Mouse (Mus musculus): Measurements from ENCODE around the gene Cyp2s1. TPM values are rescaled to one million over a fixed set of nuclear protein-coding genes. Genes with fewer than 3 reads are reported as not detected.

The Cyp2s1 gene
- polyA plus RNA-seq, 1 experiment, result 5.2 TPM

GRCm38 (mm10) chr7:25786974-25787373 lies 29.7 kb downstream of the Cyp2s1 start:
- 64% methylated on average over 4 of the region's 4 CpGs for WGBS
- Histone ChIP-seq H3K4me1 (replicated peaks; ENCODE audit: control insufficient read depth, insufficient read depth, low read length) (peaks cover 8% of the 10 kb centered on the region), H3K27ac (ENCODE audit: control insufficient read depth, insufficient read depth, low read length) (no peak overlapping the region), H3K4me3 (ENCODE audit: control insufficient read depth, insufficient read depth, low read length) (no peak overlapping the region), H3K27me3 (ENCODE audit: control insufficient read depth, insufficient read depth, low read length) (no peaks in the 10 kb centered on the region), H3K36me3 (ENCODE audit: control insufficient read depth, insufficient read depth, low read length) (no peaks in the 10 kb centered on the region)
- DNase-seq, result no peak
- TF ChIP-seq CTCF (IDR thresholded peaks at IDR 0.05; ENCODE audit: borderline replicate concordance, control insufficient read depth, extremely low read depth, insufficient read depth, low read length, poor library complexity) (no peak), POLR2A (IDR thresholded peaks at IDR 0.05; ENCODE audit: control insufficient read depth, extremely low read depth, insufficient read depth, low read length, poor library complexity) (no peak)

DNA sequence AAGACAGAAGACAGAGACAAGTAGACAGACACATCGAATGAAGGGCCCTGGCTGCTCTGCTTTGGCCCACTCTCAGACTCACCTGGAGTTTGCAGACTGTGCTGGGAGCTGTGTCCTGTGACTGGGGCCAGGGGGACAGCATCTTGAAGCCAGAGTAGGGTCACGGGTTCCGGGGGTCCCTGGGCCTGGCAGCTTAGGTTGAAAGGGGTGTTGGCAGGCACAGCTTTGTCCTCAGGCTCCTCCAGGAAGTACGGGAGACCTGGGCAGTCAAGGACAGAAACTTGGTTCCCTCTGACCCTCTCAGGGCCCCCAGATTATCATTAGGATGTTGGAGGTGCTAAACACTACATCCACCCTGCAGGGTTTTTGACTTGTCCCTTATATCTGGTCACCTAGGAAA lies 31.0 kb downstream of the Cyp2s1 start:
- H3K27me3 ChIP-seq (ENCODE audit: control insufficient read depth, insufficient read depth, low read length), result no peaks in the 10 kb centered on the region
- no peak overlapping the region for H3K27ac ChIP-seq (ENCODE audit: control insufficient read depth, insufficient read depth, low read length)
- no peaks in the 10 kb centered on the region for H3K36me3 ChIP-seq (ENCODE audit: control insufficient read depth, insufficient read depth, low read length)
- H3K4me1 ChIP-seq (replicated peaks; ENCODE audit: control insufficient read depth, insufficient read depth, low read length), result peaks cover 20% of the 10 kb centered on the region
- WGBS, result 90% methylated on average over 4 of the region's 4 CpGs
- no peak overlapping the region for H3K4me3 ChIP-seq (ENCODE audit: control insufficient read depth, insufficient read depth, low read length)
- no peak for DNase-seq
- TF ChIP-seq CTCF (IDR thresholded peaks at IDR 0.05; ENCODE audit: borderline replicate concordance, control insufficient read depth, extremely low read depth, insufficient read depth, low read length, poor library complexity), result no peak
- no peak for TF ChIP-seq POLR2A (IDR thresholded peaks at IDR 0.05; ENCODE audit: control insufficient read depth, extremely low read depth, insufficient read depth, low read length, poor library complexity)

DNA sequence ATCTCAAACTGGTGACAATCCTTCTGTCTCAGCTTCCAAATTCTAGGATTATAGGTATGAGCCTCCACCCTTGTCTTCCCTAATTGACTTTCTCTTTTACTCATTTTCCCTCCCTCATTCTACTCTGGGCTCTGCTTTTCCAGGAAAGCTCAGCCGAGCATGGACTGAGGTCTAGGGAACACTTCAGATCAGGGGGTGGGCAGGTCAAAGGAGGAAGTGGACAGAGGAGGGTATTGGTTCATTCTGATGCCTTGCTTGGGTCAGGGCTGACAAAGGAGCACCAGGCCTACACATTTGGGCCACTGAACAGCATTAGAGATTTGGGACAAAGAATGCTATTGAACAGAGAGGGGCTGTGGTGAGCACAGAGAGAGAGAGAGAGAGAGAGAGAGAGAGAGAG lies 31.9 kb downstream of the Cyp2s1 start:
- no peak for DNase-seq
- WGBS, result 59% methylated on average over 1 of the region's 1 CpGs
- no peaks in the 10 kb centered on the region for H3K36me3 ChIP-seq (ENCODE audit: control insufficient read depth, insufficient read depth, low read length)
- no peaks in the 10 kb centered on the region for H3K27me3 ChIP-seq (ENCODE audit: control insufficient read depth, insufficient read depth, low read length)
- no peak overlapping the region for H3K27ac ChIP-seq (ENCODE audit: control insufficient read depth, insufficient read depth, low read length)
- no peak overlapping the region for H3K4me3 ChIP-seq (ENCODE audit: control insufficient read depth, insufficient read depth, low read length)
- no peak for TF ChIP-seq POLR2A (IDR thresholded peaks at IDR 0.05; ENCODE audit: control insufficient read depth, extremely low read depth, insufficient read depth, low read length, poor library complexity)
- TF ChIP-seq CTCF (IDR thresholded peaks at IDR 0.05; ENCODE audit: borderline replicate concordance, control insufficient read depth, extremely low read depth, insufficient read depth, low read length, poor library complexity), result no peak
- peaks cover 25% of the 10 kb centered on the region for H3K4me1 ChIP-seq (replicated peaks; ENCODE audit: control insufficient read depth, insufficient read depth, low read length)

DNA sequence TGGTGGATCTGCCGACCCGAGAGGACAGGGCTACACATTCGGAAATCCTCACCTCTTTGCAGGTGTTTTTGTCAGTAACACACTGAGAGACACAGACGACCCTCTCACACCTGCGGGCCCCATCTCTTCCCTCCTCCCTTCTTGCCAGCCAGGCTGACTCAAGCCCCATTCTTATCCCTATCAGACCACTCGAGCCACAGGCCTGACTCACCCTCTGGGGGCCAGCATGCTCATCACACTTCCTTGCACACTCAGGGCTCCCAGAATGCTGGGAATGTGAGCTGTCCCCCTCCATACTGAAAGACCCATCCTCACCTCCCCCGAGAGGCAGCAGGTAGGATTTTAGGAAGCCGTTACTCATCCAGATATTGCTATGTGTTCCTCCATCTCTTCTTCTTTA lies 33.0 kb downstream of the Cyp2s1 start:
- no peak overlapping the region for H3K27ac ChIP-seq (ENCODE audit: control insufficient read depth, insufficient read depth, low read length)
- WGBS, result 64% methylated on average over 8 of the region's 8 CpGs
- no peak for DNase-seq
- H3K27me3 ChIP-seq (ENCODE audit: control insufficient read depth, insufficient read depth, low read length), result no peaks in the 10 kb centered on the region
- H3K4me1 ChIP-seq (replicated peaks; ENCODE audit: control insufficient read depth, insufficient read depth, low read length), result peaks cover 25% of the 10 kb centered on the region
- no peaks in the 10 kb centered on the region for H3K36me3 ChIP-seq (ENCODE audit: control insufficient read depth, insufficient read depth, low read length)
- TF ChIP-seq POLR2A (IDR thresholded peaks at IDR 0.05; ENCODE audit: control insufficient read depth, extremely low read depth, insufficient read depth, low read length, poor library complexity) (no peak), CTCF (IDR thresholded peaks at IDR 0.05; ENCODE audit: borderline replicate concordance, control insufficient read depth, extremely low read depth, insufficient read depth, low read length, poor library complexity) (no peak)
- H3K4me3 ChIP-seq (ENCODE audit: control insufficient read depth, insufficient read depth, low read length), result no peak overlapping the region

- Histone ChIP-seq H3K36me3 (ENCODE audit: control insufficient read depth, insufficient read depth, low read length) (no peaks in the 10 kb centered on the region), H3K27ac (ENCODE audit: control insufficient read depth, insufficient read depth, low read length) (no peak overlapping the region), H3K4me1 (replicated peaks; ENCODE audit: control insufficient read depth, insufficient read depth, low read length) (peaks cover 25% of the 10 kb centered on the region), H3K4me3 (ENCODE audit: control insufficient read depth, insufficient read depth, low read length) (no peak overlapping the region), H3K27me3 (ENCODE audit: control insufficient read depth, insufficient read depth, low read length) (no peaks in the 10 kb centered on the region)
- DNase-seq, result no peak
- TF ChIP-seq CTCF (IDR thresholded peaks at IDR 0.05; ENCODE audit: borderline replicate concordance, control insufficient read depth, extremely low read depth, insufficient read depth, low read length, poor library complexity) (no peak), POLR2A (IDR thresholded peaks at IDR 0.05; ENCODE audit: control insufficient read depth, extremely low read depth, insufficient read depth, low read length, poor library complexity) (no peak)
- 5% methylated on average over 6 of the region's 6 CpGs for WGBS
Observed at GRCm38 (mm10) chr7:25782744-25783143, 34.0 kb downstream of the Cyp2s1 start.

DNA sequence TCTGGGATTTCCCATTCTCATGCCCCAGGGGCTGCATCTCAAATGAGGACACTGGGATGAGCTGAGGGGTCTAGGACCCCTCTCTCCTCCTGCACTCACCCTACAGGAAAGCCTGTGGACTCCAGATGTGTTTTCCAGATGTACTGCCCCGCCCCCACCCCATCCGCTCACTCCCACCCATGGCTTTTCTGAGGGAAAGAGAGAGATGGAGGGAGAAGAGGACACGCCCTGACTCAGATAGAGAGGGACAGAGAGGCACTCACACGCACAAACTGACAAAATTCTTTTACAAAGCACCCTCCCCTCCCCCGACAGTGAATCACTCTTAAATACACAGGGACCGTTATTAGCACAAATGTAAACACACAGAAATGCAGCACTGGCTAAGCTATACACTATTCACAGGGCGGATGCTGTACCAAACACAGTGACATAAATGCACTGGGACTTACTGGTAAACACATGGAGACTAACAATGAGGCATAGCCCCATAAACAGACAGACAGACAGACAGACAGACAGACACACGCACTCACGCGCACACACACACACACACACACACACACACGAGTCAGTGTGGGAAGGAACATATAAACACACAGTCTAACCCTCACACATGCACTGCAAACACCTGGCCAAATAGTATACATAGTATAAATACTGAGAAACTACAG lies 34.6 kb downstream of the Cyp2s1 start:
- no peaks in the 10 kb centered on the region for H3K36me3 ChIP-seq (ENCODE audit: control insufficient read depth, insufficient read depth, low read length)
- TF ChIP-seq POLR2A (IDR thresholded peaks at IDR 0.05; ENCODE audit: control insufficient read depth, extremely low read depth, insufficient read depth, low read length, poor library complexity) (no peak), CTCF (IDR thresholded peaks at IDR 0.05; ENCODE audit: borderline replicate concordance, control insufficient read depth, extremely low read depth, insufficient read depth, low read length, poor library complexity) (no peak)
- H3K4me3 ChIP-seq (ENCODE audit: control insufficient read depth, insufficient read depth, low read length), result no peak overlapping the region
- WGBS, result 21% methylated on average over 11 of the region's 11 CpGs
- peaks cover 25% of the 10 kb centered on the region for H3K4me1 ChIP-seq (replicated peaks; ENCODE audit: control insufficient read depth, insufficient read depth, low read length)
- no peak for DNase-seq
- H3K27me3 ChIP-seq (ENCODE audit: control insufficient read depth, insufficient read depth, low read length), result no peaks in the 10 kb centered on the region
- H3K27ac ChIP-seq (ENCODE audit: control insufficient read depth, insufficient read depth, low read length), result no peak overlapping the region

All from thymus, adult 2 months (tissue).